Mouse (Mus musculus) myocyte (in vitro differentiated cells): ENCODE measurements at regions not wholly inside any gene's neighbourhood (a gene's known extent, or its start where the extent isn't known, plus 50 kb on each side); places are given as distances from the start of the nearest gene placed in this dataset.

Source experiments
- CEBPB ChIP-seq: IDR thresholded peaks from 2 replicates; pipeline ENCODE4 v1.6.1; 2011; ENCODE audit warnings: mild to moderate bottlenecking, moderate library complexity; ENCODE audit not compliant: poor library complexity, insufficient read depth, severe bottlenecking
- MYOD1 ChIP-seq, 3 experiments: IDR thresholded peaks; one replicate each; pipeline ENCODE4 v1.6.1; 2011; ENCODE audit warnings: control low read depth in 2 of 3, low read depth in 2 of 3, mild to moderate bottlenecking in 2 of 3, moderate library complexity in 1 of 3; ENCODE audit not compliant: insufficient read length in 2 of 3, control insufficient read depth in 1 of 3
- POLR2A ChIP-seq: IDR thresholded peaks from one replicate; pipeline ENCODE4 v1.6.1; 2011; ENCODE audit warnings: low read depth, mild to moderate bottlenecking, control low read depth, moderate library complexity; ENCODE audit not compliant: insufficient read length
- POLR2AphosphoS2 ChIP-seq: IDR thresholded peaks from one replicate; pipeline ENCODE4 v1.6.1; 2011; ENCODE audit warnings: low read depth, control low read depth; ENCODE audit not compliant: insufficient read length
- TCF12 ChIP-seq: IDR thresholded peaks from one replicate; pipeline ENCODE4 v1.6.1; 2011; ENCODE audit warnings: mild to moderate bottlenecking, control low read depth; ENCODE audit not compliant: poor library complexity, insufficient read depth, severe bottlenecking
- TCF3 ChIP-seq: IDR thresholded peaks from one replicate; pipeline ENCODE4 v1.6.1; 2011; ENCODE audit warnings: low read depth, control low read depth; ENCODE audit not compliant: insufficient read length
- USF1 ChIP-seq: IDR thresholded peaks from one replicate; pipeline ENCODE4 v1.6.1; 2011; ENCODE audit warnings: low read depth, mild to moderate bottlenecking, control low read depth, moderate library complexity

DNA sequence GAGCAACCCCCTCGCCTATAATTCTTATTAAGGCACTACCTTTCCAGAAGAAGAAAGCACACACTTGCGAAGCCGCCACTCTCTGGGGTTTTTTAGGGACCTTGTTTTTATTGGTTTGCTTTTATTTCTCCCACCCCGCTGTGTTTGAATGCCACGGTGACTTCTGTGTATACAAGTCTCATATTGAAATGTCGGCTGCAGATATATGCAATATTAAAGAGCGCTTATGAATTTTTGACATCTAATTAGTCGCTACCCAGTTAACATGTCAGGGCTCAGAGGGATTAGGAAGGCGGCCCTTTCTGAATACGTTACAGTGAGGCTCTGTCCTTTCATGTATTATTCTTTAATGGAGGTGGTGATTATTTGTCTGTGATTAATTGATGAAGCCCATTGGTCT is 405.9 kb upstream of the 3110018I06Rik start:
- TF ChIP-seq USF1: no peak
- no peak for TF ChIP-seq POLR2AphosphoS2
- no peak for TF ChIP-seq POLR2A
- no peak for TF ChIP-seq TCF12
- no peak for TF ChIP-seq CEBPB
- no peak for TF ChIP-seq MYOD1 (IDR thresholded peaks at IDR 0.05; ENCODE audit: control insufficient read depth in 1 of 3, insufficient read length in 2 of 3, low read depth in 2 of 3)
- no peak for TF ChIP-seq TCF3
